Mouse (Mus musculus) forebrain, embryonic 12.5 days (tissue): ENCODE measurements around the gene Ikzf1. TPM values are rescaled to one million over a fixed set of nuclear protein-coding genes. Genes with fewer than 3 reads are reported as not detected.

Experiments used
- ATAC-seq: fragments of 200-750 bp; cut with Nextera tagmentation; 2 replicates; pipeline ENCODE4 v1.8.0; 2017; ENCODE audit warnings: moderate TSS enrichment; ENCODE audit not compliant: low FRiP score
- H3K27ac ChIP-seq: fragments of 300-500 bp; sonication (generic); 2 replicates; pipeline ENCODE4 v1.5.1; 2016; ENCODE audit warnings: mild to moderate bottlenecking
- H3K27me3 ChIP-seq: fragments of 300-500 bp; sonication (generic); 2 replicates; pipeline ENCODE4 v1.6.1; 2016; ENCODE audit warnings: mild to moderate bottlenecking
- H3K36me3 ChIP-seq: fragments of 300-500 bp; sonication (generic); replicated peaks from 2 replicates; pipeline ENCODE4 v1.6.1; 2016; ENCODE audit warnings: mild to moderate bottlenecking
- H3K4me1 ChIP-seq: fragments of 300-500 bp; sonication (generic); 2 replicates; pipeline ENCODE4 v1.6.1; 2016
- H3K4me2 ChIP-seq: fragments of 300-500 bp; sonication (generic); 2 replicates; pipeline ENCODE4 v1.6.1; 2016; ENCODE audit warnings: mild to moderate bottlenecking, moderate library complexity
- H3K4me3 ChIP-seq: fragments of 300-500 bp; sonication (generic); replicated peaks from 2 replicates; pipeline ENCODE4 v1.5.1; 2016; ENCODE audit warnings: mild to moderate bottlenecking
- H3K9ac ChIP-seq: fragments of 300-500 bp; sonication (generic); 2 replicates; pipeline ENCODE4 v1.6.1; 2016; ENCODE audit warnings: mild to moderate bottlenecking
- H3K9me3 ChIP-seq: fragments of 300-500 bp; sonication (generic); 2 replicates; pipeline ENCODE4 v1.6.1; 2016
- WGBS: fragments of 180-500 bp; shearing (Covaris S2); methylation state at CpG from one replicate; pipeline ENCODE4 v1.1.7; 2016; 5-methylcytosine and 5-hydroxymethylcytosine counted together
- polyA plus RNA-seq: library from polyadenylated mRNA; unstranded; fragments of >200 nt; fragmentation: Nextera tagmentation; extraction: Ambion mirVana; gene quantifications from 2 replicates; pipeline ENCODE4 v1.2.1, GENCODE M21; 2016

Ikzf1 gene
- polyA plus RNA-seq, 1 experiment from 2014 or later: 0.98 TPM

DNA sequence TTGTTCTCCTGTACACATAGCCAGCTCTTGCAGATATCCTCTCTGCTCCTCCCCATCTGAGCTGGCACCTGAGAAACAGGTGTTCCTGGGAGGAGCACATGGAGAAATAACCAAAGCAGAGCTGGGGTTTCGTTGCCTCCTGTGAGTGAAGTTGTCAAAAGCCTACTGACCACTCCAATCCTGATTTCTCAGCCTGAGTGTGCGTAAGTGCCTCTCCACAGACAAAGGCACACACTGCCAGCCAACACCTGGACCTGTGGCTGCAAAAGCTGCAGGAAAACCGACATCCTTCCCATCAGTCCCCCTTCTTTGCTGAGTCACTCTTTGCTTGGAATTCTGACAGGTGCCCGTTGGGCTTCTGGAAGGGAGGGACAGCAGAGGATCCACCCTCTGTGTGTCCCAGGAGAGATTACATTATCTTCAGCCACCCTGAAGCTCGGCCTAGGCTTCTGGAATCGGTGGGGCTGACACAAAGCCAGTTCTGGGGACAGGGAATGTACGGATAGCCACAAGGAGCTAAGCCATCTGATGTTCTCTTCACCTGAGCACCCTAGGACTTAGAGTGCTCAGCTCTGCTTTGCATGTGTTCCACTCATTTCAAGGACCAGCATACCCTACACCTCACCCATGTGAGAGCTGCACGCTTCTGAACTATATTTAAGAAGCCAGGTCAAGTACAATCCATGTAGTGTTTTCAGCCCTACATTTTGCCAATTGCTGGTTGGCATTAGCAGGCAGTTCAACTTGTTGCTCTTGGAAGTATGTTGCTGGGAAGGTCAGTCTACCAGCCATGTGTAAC is 48.4 kb downstream of the Ikzf1 start:
- no peak for ATAC-seq
- H3K9ac ChIP-seq: no peak overlapping the region

DNA sequence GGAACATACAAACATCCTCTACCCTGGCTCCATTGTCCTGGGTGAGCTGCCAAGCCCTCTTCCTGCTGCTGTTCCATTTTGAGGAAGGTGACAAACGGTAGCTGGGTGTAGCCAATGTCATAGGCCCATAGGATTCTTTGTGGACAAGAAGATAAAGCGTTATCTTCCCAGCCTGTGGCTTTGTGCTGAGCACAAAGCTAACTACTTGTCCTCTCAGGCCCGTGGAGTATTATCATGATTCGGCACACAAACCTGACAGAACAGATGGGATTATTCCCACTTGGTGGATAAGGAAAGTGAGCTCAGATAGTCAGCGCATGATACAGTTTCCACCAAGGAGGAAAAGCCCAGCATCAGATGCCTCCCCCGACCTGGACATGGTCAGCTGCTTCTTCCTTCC is 50.4 kb downstream of the Ikzf1 start:
- Histone ChIP-seq H3K36me3 (no peaks in the 10 kb centered on the region), H3K9me3 (no peaks in the 10 kb centered on the region), H3K4me3 (no peak overlapping the region), H3K4me1 (no peaks in the 10 kb centered on the region), H3K9ac (no peak overlapping the region), H3K4me2 (no peak overlapping the region), H3K27ac (no peak overlapping the region), H3K27me3 (no peaks in the 10 kb centered on the region)
- ATAC-seq: no peak
- WGBS: 86% methylated on average over 6 of the region's 6 CpGs

More for the DNA sequence above, 48.4 kb downstream of the Ikzf1 start:
- Histone ChIP-seq H3K4me2 (no peak overlapping the region), H3K27ac (no peak overlapping the region), H3K4me1 (no peaks in the 10 kb centered on the region), H3K27me3 (no peaks in the 10 kb centered on the region), H3K9me3 (no peaks in the 10 kb centered on the region), H3K4me3 (no peak overlapping the region), H3K36me3 (no peaks in the 10 kb centered on the region)
- 82% methylated on average over 8 of the region's 8 CpGs for WGBS

DNA sequence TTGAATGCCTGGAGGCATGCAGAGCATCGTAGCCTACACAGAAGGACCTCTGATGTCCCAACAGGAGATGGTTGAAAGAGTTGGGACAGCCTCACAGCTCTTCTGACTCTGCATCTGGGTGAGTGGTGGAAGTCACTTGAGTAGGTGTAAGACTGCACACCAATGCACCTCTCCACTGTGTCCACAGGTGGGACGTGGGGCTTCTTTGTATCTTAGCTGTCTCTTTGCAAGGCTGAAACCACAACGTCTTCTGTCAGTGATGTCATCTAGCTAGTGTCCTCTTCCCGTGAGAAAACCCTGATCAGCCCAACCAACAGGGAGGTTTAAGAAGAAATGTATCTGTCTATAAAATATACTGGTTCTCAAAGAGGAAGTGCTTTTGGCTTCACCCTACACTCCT is 52.1 kb downstream of the Ikzf1 start:
- Histone ChIP-seq H3K4me1 (no peaks in the 10 kb centered on the region), H3K4me3 (no peak overlapping the region), H3K27ac (no peak overlapping the region), H3K4me2 (no peak overlapping the region), H3K27me3 (no peaks in the 10 kb centered on the region), H3K36me3 (no peaks in the 10 kb centered on the region), H3K9ac (no peak overlapping the region), H3K9me3 (no peaks in the 10 kb centered on the region)
- 90% methylated on average over 4 of the region's 4 CpGs for WGBS
- ATAC-seq: no peak

DNA sequence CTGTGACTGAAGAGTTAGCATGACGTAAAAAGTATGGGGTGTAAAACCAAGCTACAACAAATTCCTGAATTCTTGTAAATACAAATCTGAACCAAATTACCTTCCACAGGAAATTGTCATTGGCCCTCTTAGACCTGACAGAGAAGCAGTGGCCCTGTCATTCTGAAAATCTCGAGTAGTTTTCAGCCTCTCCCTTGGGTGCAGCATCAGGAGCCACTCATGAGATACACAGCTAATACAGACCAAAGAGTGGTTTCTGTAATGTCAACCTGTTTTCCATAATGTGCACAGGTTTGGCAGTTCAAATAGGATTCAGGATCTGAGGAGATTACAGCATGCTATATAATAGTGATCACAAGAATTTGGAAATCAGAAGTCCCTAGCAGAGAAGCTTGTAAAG is 52.8 kb downstream of the Ikzf1 start:
- H3K4me1 ChIP-seq: no peaks in the 10 kb centered on the region
- 67% methylated on average over 2 of the region's 2 CpGs for WGBS

DNA sequence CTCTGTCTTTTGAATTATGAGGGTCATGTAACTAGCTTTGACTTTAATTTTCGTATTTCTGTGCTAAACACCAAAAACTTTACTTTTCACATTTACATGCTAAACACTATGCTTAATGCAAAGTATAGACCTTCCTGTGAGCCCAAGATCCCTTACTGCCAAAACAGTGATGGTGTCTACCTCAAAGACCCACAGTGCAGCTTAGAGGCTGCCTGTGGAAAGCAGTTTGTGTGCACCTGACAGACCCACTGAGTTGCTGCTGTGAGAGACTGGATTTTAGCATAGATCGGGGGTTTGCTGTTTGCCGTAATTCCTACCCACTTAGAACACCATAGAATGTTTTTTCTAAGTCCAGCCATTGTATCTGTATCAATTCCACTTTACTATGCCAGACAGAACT is 54.3 kb downstream of the Ikzf1 start:
- Histone ChIP-seq H3K4me1 (no peaks in the 10 kb centered on the region), H3K27me3 (no peaks in the 10 kb centered on the region), H3K9ac (no peak overlapping the region), H3K4me3 (no peak overlapping the region), H3K36me3 (no peaks in the 10 kb centered on the region), H3K4me2 (no peak overlapping the region), H3K27ac (no peak overlapping the region), H3K9me3 (no peaks in the 10 kb centered on the region)
- WGBS: 90% methylated on average over 3 of the region's 3 CpGs
- ATAC-seq: no peak

More for the DNA sequence above, 52.8 kb downstream of the Ikzf1 start:
- Histone ChIP-seq H3K27me3 (no peaks in the 10 kb centered on the region), H3K4me2 (no peak overlapping the region), H3K36me3 (no peaks in the 10 kb centered on the region), H3K27ac (no peak overlapping the region), H3K9me3 (no peaks in the 10 kb centered on the region), H3K9ac (no peak overlapping the region), H3K4me3 (no peak overlapping the region)
- no peak for ATAC-seq

DNA sequence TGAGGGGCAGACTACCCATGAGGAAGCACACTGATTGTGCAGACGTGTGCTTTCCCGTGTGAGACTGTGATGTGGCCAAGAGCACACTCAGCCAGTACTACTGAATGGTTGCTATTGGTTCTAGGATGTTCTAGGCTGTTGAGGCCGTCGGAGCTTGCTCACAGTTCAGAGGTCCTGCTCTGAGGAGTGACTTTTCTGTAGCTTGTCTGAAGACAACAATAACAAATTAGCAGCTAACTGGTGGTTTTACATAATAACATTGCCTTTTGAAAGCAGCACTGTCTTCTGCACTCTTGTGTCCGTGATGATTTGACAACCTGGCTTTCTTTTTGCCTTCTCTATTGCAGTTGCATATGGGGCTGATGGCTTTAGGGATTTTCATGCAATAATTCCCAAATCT is 55.8 kb downstream of the Ikzf1 start:
- Histone ChIP-seq H3K4me1 (no peaks in the 10 kb centered on the region), H3K27me3 (no peaks in the 10 kb centered on the region), H3K27ac (no peak overlapping the region), H3K4me3 (no peak overlapping the region), H3K9me3 (no peaks in the 10 kb centered on the region), H3K36me3 (no peaks in the 10 kb centered on the region), H3K9ac (no peak overlapping the region), H3K4me2 (no peak overlapping the region)
- no peak for ATAC-seq
- WGBS: 77% methylated on average over 5 of the region's 5 CpGs

DNA sequence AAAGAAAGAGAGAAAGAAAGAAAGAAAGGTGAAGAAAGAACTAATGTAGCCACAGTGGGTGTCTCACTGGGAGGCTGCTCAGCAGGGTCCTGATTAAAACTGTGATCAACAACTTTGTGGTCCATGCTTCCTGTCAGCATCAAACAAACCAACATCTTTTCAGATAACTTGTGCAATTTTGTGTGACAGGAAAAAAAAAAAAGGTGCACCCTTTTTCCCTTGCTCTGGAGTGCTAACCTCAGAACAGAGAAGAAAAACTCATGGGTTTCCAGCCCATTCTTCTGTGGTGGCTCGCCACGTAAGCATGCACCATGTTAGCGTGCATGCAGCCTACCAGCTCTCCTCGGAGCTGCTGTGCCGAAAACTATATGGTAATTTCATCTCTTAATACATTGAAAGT is 56.8 kb downstream of the Ikzf1 start:
- no peaks in the 10 kb centered on the region for H3K27me3 ChIP-seq
- no peaks in the 10 kb centered on the region for H3K36me3 ChIP-seq
- WGBS: 85% methylated on average over 5 of the region's 5 CpGs
- no peak overlapping the region for H3K4me2 ChIP-seq
- H3K27ac ChIP-seq: no peak overlapping the region
- no peak overlapping the region for H3K4me3 ChIP-seq
- H3K9me3 ChIP-seq: no peaks in the 10 kb centered on the region
- no peak for ATAC-seq
- no peak overlapping the region for H3K9ac ChIP-seq
- H3K4me1 ChIP-seq: no peaks in the 10 kb centered on the region

DNA sequence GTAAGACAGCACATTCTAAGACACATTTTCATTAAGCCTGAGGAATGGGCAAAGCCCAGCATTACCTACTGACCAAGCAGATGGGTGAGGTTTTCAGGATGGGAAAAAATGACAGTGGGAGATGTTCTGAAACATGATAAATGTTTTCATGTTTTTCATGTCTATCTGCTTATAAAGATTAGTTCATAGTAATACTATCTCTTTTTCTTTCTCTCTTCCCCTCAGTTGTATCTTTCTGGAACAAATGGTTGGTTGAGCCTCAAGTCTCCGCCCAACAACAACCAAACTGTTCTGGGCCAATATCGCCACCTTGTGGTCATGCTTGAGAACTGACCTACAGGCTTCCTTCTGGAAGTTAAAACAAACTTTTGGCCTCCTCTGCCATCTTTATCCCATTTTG is 57.8 kb downstream of the Ikzf1 start:
- no peak overlapping the region for H3K27ac ChIP-seq
- H3K4me1 ChIP-seq: no peaks in the 10 kb centered on the region
- no peak overlapping the region for H3K4me2 ChIP-seq
- no peak overlapping the region for H3K9ac ChIP-seq
- H3K27me3 ChIP-seq: no peaks in the 10 kb centered on the region
- no peak for ATAC-seq
- WGBS: 22% methylated on average over 2 of the region's 2 CpGs
- no peak overlapping the region for H3K4me3 ChIP-seq
- H3K36me3 ChIP-seq: no peaks in the 10 kb centered on the region
- H3K9me3 ChIP-seq: no peaks in the 10 kb centered on the region

DNA sequence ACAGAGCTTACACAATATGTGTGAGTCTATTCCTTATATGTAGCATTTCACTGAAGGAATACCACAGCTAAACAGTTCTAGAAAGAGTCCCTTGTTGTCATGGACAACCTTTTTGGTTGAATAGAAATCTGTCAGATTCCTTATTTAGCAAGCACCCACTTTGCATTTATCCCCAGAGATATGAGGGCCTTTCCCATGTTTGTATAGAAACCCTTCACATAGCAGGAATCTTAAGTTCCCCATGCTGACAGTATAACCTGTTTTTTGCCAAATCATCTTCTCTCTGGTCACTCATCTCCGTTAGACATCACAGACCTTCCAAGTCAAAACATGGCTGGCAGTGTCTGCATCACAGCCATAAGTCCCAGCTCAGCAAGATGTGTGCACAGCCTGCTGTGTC is 59.4 kb downstream of the Ikzf1 start:
- Histone ChIP-seq H3K36me3 (no peaks in the 10 kb centered on the region), H3K9ac (no peak overlapping the region), H3K4me2 (no peak overlapping the region), H3K9me3 (no peaks in the 10 kb centered on the region), H3K27me3 (no peaks in the 10 kb centered on the region), H3K4me3 (no peak overlapping the region), H3K27ac (no peak overlapping the region), H3K4me1 (no peaks in the 10 kb centered on the region)
- no peak for ATAC-seq
- 53% methylated on average over 1 of the region's 1 CpGs for WGBS

DNA sequence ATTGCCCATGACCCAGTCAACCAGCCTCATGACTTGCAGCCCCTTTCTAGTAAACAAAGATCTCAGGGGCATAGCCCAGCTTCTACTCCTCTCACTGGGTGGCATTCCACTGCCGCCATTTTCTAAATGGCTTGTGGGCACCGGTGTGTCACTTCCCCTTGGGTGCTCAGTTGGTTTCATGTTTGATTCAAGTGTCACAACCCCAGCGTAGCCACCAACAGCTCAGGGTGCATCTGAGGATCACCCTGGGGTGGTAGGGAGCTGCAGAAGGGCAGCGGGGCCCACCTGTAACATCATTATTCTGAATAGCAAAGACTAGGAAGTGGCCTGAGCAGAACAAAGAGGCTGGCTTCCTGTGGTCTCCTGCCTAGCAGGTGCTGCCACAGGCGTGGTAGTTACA is 66.3 kb downstream of the Ikzf1 start:
- WGBS: 94% methylated on average over 5 of the region's 5 CpGs
- H3K9me3 ChIP-seq: no peaks in the 10 kb centered on the region

DNA sequence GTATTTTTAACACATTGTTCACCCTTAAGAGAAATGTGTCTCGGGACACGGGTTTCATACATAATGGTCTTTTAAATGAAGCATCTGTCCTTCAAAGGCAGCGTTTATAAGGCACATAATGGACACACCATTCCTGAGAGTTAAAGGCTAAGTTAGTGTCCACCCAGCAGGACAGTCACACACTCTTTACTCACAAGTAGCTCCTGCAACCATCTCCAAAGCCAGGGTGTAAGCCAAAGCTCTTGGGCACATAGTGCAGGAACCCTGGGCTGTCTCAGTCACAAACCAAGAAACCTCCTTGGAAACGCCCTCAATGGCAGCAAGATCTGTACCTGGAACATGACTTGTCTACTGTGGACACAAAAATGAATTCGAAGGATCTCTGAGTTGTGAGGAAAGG is 68.1 kb downstream of the Ikzf1 start:
- 77% methylated on average over 5 of the region's 5 CpGs for WGBS
- H3K27me3 ChIP-seq: no peaks in the 10 kb centered on the region
- H3K36me3 ChIP-seq: no peaks in the 10 kb centered on the region
- H3K4me3 ChIP-seq: no peak overlapping the region
- H3K4me2 ChIP-seq: no peak overlapping the region
- H3K9ac ChIP-seq: no peak overlapping the region
- no peak for ATAC-seq
- no peaks in the 10 kb centered on the region for H3K4me1 ChIP-seq
- no peaks in the 10 kb centered on the region for H3K9me3 ChIP-seq
- H3K27ac ChIP-seq: no peak overlapping the region

More for the DNA sequence above, 66.3 kb downstream of the Ikzf1 start:
- Histone ChIP-seq H3K4me2 (no peak overlapping the region), H3K4me3 (no peak overlapping the region), H3K9ac (no peak overlapping the region), H3K27me3 (no peaks in the 10 kb centered on the region), H3K27ac (no peak overlapping the region), H3K4me1 (no peaks in the 10 kb centered on the region), H3K36me3 (no peaks in the 10 kb centered on the region)
- ATAC-seq: no peak

DNA sequence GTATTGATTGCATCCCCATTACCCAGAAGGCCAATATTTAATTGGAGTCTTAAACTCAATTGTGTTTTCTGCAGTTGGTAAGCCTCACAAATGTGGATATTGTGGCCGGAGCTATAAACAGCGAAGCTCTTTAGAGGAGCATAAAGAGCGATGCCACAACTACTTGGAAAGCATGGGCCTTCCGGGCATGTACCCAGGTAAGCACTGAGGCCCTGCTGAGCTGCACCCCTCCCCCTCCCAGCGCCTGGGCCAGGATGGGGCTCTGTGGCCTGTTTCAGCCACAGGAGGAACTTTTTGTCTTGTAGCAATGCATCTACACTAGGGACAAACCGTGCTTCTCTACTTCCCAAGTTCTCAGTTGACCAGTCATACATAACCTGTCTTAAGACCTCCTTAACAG is 73.3 kb downstream of the Ikzf1 start:
- no peak for ATAC-seq
- H3K36me3 ChIP-seq: no peaks in the 10 kb centered on the region
- no peaks in the 10 kb centered on the region for H3K4me1 ChIP-seq
- no peak overlapping the region for H3K27ac ChIP-seq
- no peak overlapping the region for H3K4me2 ChIP-seq
- 77% methylated on average over 6 of the region's 6 CpGs for WGBS
- no peak overlapping the region for H3K4me3 ChIP-seq
- no peaks in the 10 kb centered on the region for H3K9me3 ChIP-seq
- H3K9ac ChIP-seq: no peak overlapping the region
- H3K27me3 ChIP-seq: no peaks in the 10 kb centered on the region

DNA sequence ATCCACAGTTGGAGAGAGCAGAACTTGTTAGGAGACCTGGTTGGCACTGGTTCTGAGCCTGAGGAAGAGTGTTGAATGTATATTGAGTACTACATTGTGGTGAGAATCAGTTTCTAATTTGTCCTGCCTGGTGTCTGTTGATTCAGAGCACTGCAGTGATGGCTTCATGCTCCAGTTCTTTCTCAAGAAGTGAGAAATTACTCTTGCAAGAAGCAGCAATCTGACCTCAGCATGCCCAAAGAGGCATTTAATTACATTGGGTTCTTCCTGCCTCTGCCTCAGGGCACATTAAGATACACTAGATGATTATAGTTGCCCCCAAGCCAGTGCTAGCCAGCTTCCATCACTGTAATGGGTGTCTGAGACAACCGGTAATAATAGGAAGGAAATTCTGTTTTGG is 74.1 kb downstream of the Ikzf1 start:
- H3K36me3 ChIP-seq: no peaks in the 10 kb centered on the region
- H3K9ac ChIP-seq: no peak overlapping the region
- H3K4me1 ChIP-seq: no peaks in the 10 kb centered on the region
- no peak overlapping the region for H3K4me2 ChIP-seq
- no peaks in the 10 kb centered on the region for H3K9me3 ChIP-seq
- H3K27ac ChIP-seq: no peak overlapping the region
- ATAC-seq: no peak
- 91% methylated on average over 1 of the region's 1 CpGs for WGBS
- H3K27me3 ChIP-seq: no peaks in the 10 kb centered on the region
- H3K4me3 ChIP-seq: no peak overlapping the region
